Mouse (Mus musculus) embryo, embryonic 9.5 days (tissue): ENCODE measurements at regions not wholly inside any gene's neighbourhood (a gene's known extent, or its start where the extent isn't known, plus 50 kb on each side); places are given as distances from the start of the nearest gene placed in this dataset.

Source experiments
- DNase-seq: peaks from one replicate; pipeline ENCODE4 v3.0.0-alpha.2; 2017; ENCODE audit errors: extremely low spot score

- DNase-seq: no peak
Observed at GRCm38 (mm10) chr3:63638572-63638971, 154.9 kb upstream of the Gm34302 start.

GRCm38 (mm10) chr3:63637913-63638312 lies 154.2 kb upstream of the Gm34302 start:
- no peak for DNase-seq

GRCm38 (mm10) chr3:63627724-63628123 lies 144.0 kb upstream of the Gm34302 start:
- no peak for DNase-seq

GRCm38 (mm10) chr3:63616127-63616526 lies 132.4 kb upstream of the Gm34302 start:
- no peak for DNase-seq

GRCm38 (mm10) chr3:63613652-63614051 lies 130.0 kb upstream of the Gm34302 start:
- DNase-seq: no peak

GRCm38 (mm10) chr3:63612767-63613363 lies 129.2 kb upstream of the Gm34302 start:
- peak; percentile 27 for DNase-seq

- no peak for DNase-seq
Observed at GRCm38 (mm10) chr3:63610113-63610919, 126.6 kb upstream of the Gm34302 start.

- DNase-seq: peak; percentile 14
Observed at GRCm38 (mm10) chr3:63609454-63610112, 125.9 kb upstream of the Gm34302 start.

- no peak for DNase-seq
Observed at GRCm38 (mm10) chr3:63582717-63583696, 99.3 kb upstream of the Gm34302 start.

GRCm38 (mm10) chr3:63582180-63582579 lies 98.5 kb upstream of the Gm34302 start:
- no peak for DNase-seq

- DNase-seq: peak; percentile 76
Observed at GRCm38 (mm10) chr3:63570607-63571353, 87.1 kb upstream of the Gm34302 start.

- DNase-seq: no peak
Observed at GRCm38 (mm10) chr3:63570082-63570481, 86.4 kb upstream of the Gm34302 start.

- DNase-seq: no peak
Observed at GRCm38 (mm10) chr3:63569004-63569596, 85.4 kb upstream of the Gm34302 start.

GRCm38 (mm10) chr3:63567726-63568125 lies 84.0 kb upstream of the Gm34302 start:
- DNase-seq: no peak

- DNase-seq: no peak
Observed at GRCm38 (mm10) chr3:63563057-63563456, 79.4 kb upstream of the Gm34302 start.

- no peak for DNase-seq
Observed at GRCm38 (mm10) chr3:63562532-63562931, 78.9 kb upstream of the Gm34302 start.

GRCm38 (mm10) chr3:63560745-63561151 lies 77.1 kb upstream of the Gm34302 start:
- no peak for DNase-seq

- no peak for DNase-seq
Observed at GRCm38 (mm10) chr3:63556741-63557140, 73.1 kb upstream of the Gm34302 start.

GRCm38 (mm10) chr3:63554872-63555271 lies 71.2 kb upstream of the Gm34302 start:
- peak; percentile 53 for DNase-seq

GRCm38 (mm10) chr3:63553426-63553825 lies 69.7 kb upstream of the Gm34302 start:
- no peak for DNase-seq
